Comparison of ENCODE assay signal across 10 mouse cellular contexts in genomic region chr1:125241717-125242116, GRCm38 (mm10).
"Had no signal": no experiment of that assay in that cellular context is flagged by ENCODE, and none has a peak within 500 bp of the region (broad histone marks: within the 10 kb centered on the region; RNA-seq: fewer than 3 reads in every experiment).

No protein-coding gene starts in this region.

- H3K4me3 ChIP-seq: left cerebral cortex, adult 2 months; limb, embryonic 10.5 days; liver, embryonic 15.5 days; midbrain, embryonic 12.5 days had no signal

- H3K9me3 ChIP-seq: limb, embryonic 10.5 days; liver, embryonic 15.5 days; midbrain, embryonic 12.5 days had no signal

- H3K27me3 ChIP-seq: liver, embryonic 15.5 days; midbrain, embryonic 12.5 days had no signal

- DNase-seq: kidney, adult 18-20 months; kidney, postnatal 10 days; lung, embryonic 14.5 days; right cerebral cortex, postnatal 25 days; thymus, adult 18-20 months; thymus, postnatal 14 days had no signal

- H3K4me1 ChIP-seq: limb, embryonic 10.5 days; liver, embryonic 15.5 days; midbrain, embryonic 12.5 days had no signal

- H3K9ac ChIP-seq: liver, embryonic 15.5 days; lung, embryonic 14.5 days; midbrain, embryonic 12.5 days had no signal

- H3K27ac ChIP-seq: left cerebral cortex, adult 2 months; limb, embryonic 10.5 days; liver, embryonic 15.5 days; midbrain, embryonic 12.5 days had no signal

- H3K36me3 ChIP-seq: limb, embryonic 10.5 days; liver, embryonic 15.5 days; midbrain, embryonic 12.5 days had no signal

- H3K4me2 ChIP-seq: liver, embryonic 15.5 days; lung, embryonic 14.5 days; midbrain, embryonic 12.5 days had no signal
